Mouse (Mus musculus) right cerebral cortex, postnatal 14 days (tissue): ENCODE measurements at regions not wholly inside any gene's neighbourhood (a gene's known extent, or its start where the extent isn't known, plus 50 kb on each side); places are given as distances from the start of the nearest gene placed in this dataset.
"Not testable (repeated sequence)": the region's sequence is repeated elsewhere in the genome, so short reads cannot be mapped to it uniquely, and the experiment has no call there.

Source experiments
- DNase-seq: peaks from one replicate; pipeline ENCODE4 v3.0.0; 2022

GRCm38 (mm10) chr15:3171774-3172173 lies 96.6 kb upstream of the Selenop start:
- DNase-seq: no peak

GRCm38 (mm10) chr15:3174072-3174471 lies 94.3 kb upstream of the Selenop start:
- DNase-seq: no peak

GRCm38 (mm10) chr15:3174848-3175247 lies 93.5 kb upstream of the Selenop start:
- no peak for DNase-seq

- peak; percentile 42 for DNase-seq
Observed at GRCm38 (mm10) chr15:3201912-3202653, 66.3 kb upstream of the Selenop start.

- no peak for DNase-seq
Observed at GRCm38 (mm10) chr15:3205522-3205921, 62.8 kb upstream of the Selenop start.

GRCm38 (mm10) chr15:3206076-3206475 lies 62.3 kb upstream of the Selenop start:
- DNase-seq: not testable (repeated sequence)

GRCm38 (mm10) chr15:3213721-3214120 lies 54.6 kb upstream of the Selenop start:
- DNase-seq: peak; percentile 25

GRCm38 (mm10) chr15:3215201-3215600 lies 53.1 kb upstream of the Selenop start:
- DNase-seq: no peak
